Mouse (Mus musculus) forebrain, embryonic 13.5 days (tissue): Measurements from ENCODE around the gene Gm10570. TPM values are rescaled to one million over a fixed set of nuclear protein-coding genes. Genes with fewer than 3 reads are reported as not detected.

ENCODE experiments used
- ATAC-seq: fragments of 200-750 bp; cut with Nextera tagmentation; 2 replicates; pipeline ENCODE4 v1.8.0; 2017
- H3K27ac ChIP-seq: fragments of 300-500 bp; sonication (generic); 2 replicates; pipeline ENCODE4 v1.5.1; 2015; ENCODE audit warnings: inconsistent platforms, mild to moderate bottlenecking, moderate library complexity
- H3K27me3 ChIP-seq: fragments of 300-500 bp; sonication (generic); 2 replicates; pipeline ENCODE4 v1.6.1; 2015; ENCODE audit warnings: mild to moderate bottlenecking, inconsistent platforms
- H3K36me3 ChIP-seq: fragments of 300-500 bp; sonication (generic); 2 replicates; pipeline ENCODE4 v1.6.1; 2015; ENCODE audit warnings: mild to moderate bottlenecking, inconsistent platforms; ENCODE audit not compliant: poor library complexity, severe bottlenecking
- H3K4me1 ChIP-seq: fragments of 300-500 bp; sonication (generic); 2 replicates; pipeline ENCODE4 v1.6.1; 2015; ENCODE audit warnings: inconsistent platforms
- H3K4me2 ChIP-seq: fragments of 300-500 bp; sonication (generic); 2 replicates; pipeline ENCODE4 v1.6.1; 2015; ENCODE audit warnings: inconsistent platforms, mild to moderate bottlenecking, moderate library complexity
- H3K4me3 ChIP-seq: fragments of 300-500 bp; sonication (generic); 2 replicates; pipeline ENCODE4 v1.5.1; 2015; ENCODE audit warnings: mild to moderate bottlenecking, inconsistent platforms
- H3K9ac ChIP-seq: fragments of 300-500 bp; sonication (generic); 2 replicates; pipeline ENCODE4 v1.6.1; 2015; ENCODE audit warnings: mild to moderate bottlenecking, inconsistent platforms
- H3K9me3 ChIP-seq: fragments of 300-500 bp; sonication (generic); replicated peaks from 2 replicates; pipeline ENCODE4 v1.6.1; 2016; ENCODE audit warnings: inconsistent platforms
- whole genome bisulfite sequencing: fragments of 180-500 bp; shearing (Covaris S2); methylation state at CpG from one replicate; pipeline ENCODE4 v1.1.7; 2015; 5-methylcytosine and 5-hydroxymethylcytosine counted together
- polyA plus RNA-seq: library from polyadenylated mRNA; unstranded; fragments of >200 nt; fragmentation: Nextera tagmentation; extraction: Ambion mirVana; gene quantifications from 2 replicates; pipeline ENCODE4 v1.2.1, GENCODE M21; 2015

Gene Gm10570
- polyA plus RNA-seq, 1 experiment from 2014 or later: 0.72 TPM

GRCm38 (mm10) chr4:130299629-130300018 is 8.8 kb downstream of the Gm10570 start:
- Histone ChIP-seq H3K9ac (no peak overlapping the region), H3K4me3 (no peak overlapping the region), H3K4me1 (no peaks in the 10 kb centered on the region), H3K36me3 (no peaks in the 10 kb centered on the region), H3K27me3 (0 out of 2 replicates have a peak, but pooled peaks cover 4% of the 10 kb centered on the region), H3K27ac (no peak overlapping the region), H3K9me3 (no peaks in the 10 kb centered on the region), H3K4me2 (no peak overlapping the region)
- no peak for ATAC-seq
- 73% methylated on average over 8 of the region's 8 CpGs for whole genome bisulfite sequencing

- no peaks in the 10 kb centered on the region for H3K36me3 ChIP-seq
- H3K4me1 ChIP-seq: no peaks in the 10 kb centered on the region
- no peak overlapping the region for H3K9ac ChIP-seq
- no peaks in the 10 kb centered on the region for H3K9me3 ChIP-seq
- 73% methylated on average over 11 of the region's 11 CpGs for WGBS
- ATAC-seq: no peak
- H3K27ac ChIP-seq: no peak overlapping the region
- no peak overlapping the region for H3K4me2 ChIP-seq
- H3K4me3 ChIP-seq: no peak overlapping the region
- H3K27me3 ChIP-seq: no peaks in the 10 kb centered on the region
These were observed 9.4 kb downstream of the Gm10570 start for GRCm38 (mm10) chr4:130298877-130299628.

GRCm38 (mm10) chr4:130297123-130297529 is 11.3 kb downstream of the Gm10570 start:
- no peaks in the 10 kb centered on the region for H3K4me1 ChIP-seq
- H3K36me3 ChIP-seq: no peaks in the 10 kb centered on the region
- no peaks in the 10 kb centered on the region for H3K27me3 ChIP-seq
- no peaks in the 10 kb centered on the region for H3K9me3 ChIP-seq
- no peak overlapping the region for H3K9ac ChIP-seq
- no peak overlapping the region for H3K4me3 ChIP-seq
- H3K4me2 ChIP-seq: no peak overlapping the region
- 20% methylated on average over 13 of the region's 13 CpGs for WGBS
- no peak for ATAC-seq
- H3K27ac ChIP-seq: no peak overlapping the region

DNA sequence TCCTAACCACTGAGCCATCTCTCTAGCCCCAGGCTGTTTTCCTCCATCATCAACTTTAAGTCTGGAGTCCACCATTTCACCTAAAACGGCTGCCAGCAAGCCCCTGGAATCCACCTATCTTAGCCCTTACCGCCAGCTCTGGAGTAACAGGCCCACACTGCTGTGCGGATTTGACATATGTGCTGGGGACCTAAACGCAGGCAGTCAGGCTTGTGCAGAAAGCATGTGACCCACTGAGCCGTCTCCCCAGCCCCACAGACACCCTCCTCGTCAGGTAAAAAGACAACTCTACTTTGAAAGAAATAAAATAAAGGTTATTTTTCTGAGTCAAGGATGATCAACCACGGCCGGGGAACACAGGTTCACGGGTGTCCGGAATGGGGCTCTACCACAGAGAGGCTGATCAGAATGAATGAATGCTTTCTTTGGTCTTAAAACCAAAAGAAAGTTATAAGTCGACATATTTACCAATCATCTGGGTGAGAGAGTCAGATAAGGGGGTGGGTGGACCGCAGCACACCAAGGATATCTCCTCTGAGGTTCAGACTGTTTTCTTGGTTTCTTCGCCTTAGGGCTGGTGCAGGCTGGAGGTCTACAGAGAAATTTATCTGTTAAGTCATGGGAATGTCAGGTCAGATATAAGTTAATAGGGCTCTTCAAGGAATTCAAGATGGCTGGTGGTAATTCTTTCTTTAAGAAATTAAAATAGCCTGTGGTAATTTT is 12.1 kb downstream of the Gm10570 start:
- Histone ChIP-seq H3K36me3 (no peaks in the 10 kb centered on the region), H3K4me3 (no peak overlapping the region), H3K4me1 (no peaks in the 10 kb centered on the region), H3K27ac (no peak overlapping the region), H3K4me2 (no peak overlapping the region), H3K27me3 (no peaks in the 10 kb centered on the region), H3K9ac (no peak overlapping the region), H3K9me3 (no peaks in the 10 kb centered on the region)
- 88% methylated on average over 13 of the region's 13 CpGs for WGBS
- ATAC-seq: no peak

DNA sequence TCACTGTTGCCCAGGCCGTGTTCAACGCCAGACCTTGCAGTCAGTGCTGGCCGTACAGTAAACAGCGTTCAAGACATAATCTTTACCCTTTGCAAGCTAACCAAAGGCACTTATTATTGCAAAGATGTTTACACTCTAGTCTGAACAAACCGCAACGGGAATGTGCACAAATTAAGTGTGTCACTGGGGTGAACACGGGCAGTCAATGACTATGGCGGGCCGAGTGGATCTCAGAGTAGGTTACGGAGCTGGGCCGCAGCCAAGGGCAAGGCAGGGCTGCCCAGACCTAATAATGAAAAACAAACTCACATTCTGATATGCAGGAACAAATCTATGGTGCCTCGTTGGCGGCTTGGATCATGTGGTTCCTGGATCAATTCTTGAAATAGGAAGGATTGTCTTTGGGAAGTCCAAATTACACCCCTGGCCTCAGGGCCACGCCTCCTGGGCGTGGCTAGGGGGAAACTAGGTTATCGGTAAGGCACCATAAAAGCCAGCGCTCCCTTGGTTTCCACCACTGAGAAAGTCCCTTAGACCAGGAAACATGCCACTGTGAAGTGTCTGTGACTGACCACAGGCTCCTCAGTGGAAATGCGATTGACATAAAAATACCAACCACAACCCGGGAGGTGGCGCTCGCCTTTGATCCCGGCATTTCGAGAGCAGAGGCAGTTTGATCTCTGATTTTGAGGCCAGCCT is 13.3 kb downstream of the Gm10570 start:
- Histone ChIP-seq H3K27me3 (no peaks in the 10 kb centered on the region), H3K4me3 (no peak overlapping the region), H3K27ac (no peak overlapping the region), H3K4me1 (no peaks in the 10 kb centered on the region), H3K9ac (no peak overlapping the region), H3K9me3 (no peaks in the 10 kb centered on the region), H3K36me3 (no peaks in the 10 kb centered on the region), H3K4me2 (no peak overlapping the region)
- no peak for ATAC-seq
- 55% methylated on average over 23 of the region's 23 CpGs for WGBS

GRCm38 (mm10) chr4:130294513-130294912 is 14.0 kb downstream of the Gm10570 start:
- 86% methylated on average over 8 of the region's 8 CpGs for WGBS
- no peak for ATAC-seq
- H3K36me3 ChIP-seq: no peaks in the 10 kb centered on the region

DNA sequence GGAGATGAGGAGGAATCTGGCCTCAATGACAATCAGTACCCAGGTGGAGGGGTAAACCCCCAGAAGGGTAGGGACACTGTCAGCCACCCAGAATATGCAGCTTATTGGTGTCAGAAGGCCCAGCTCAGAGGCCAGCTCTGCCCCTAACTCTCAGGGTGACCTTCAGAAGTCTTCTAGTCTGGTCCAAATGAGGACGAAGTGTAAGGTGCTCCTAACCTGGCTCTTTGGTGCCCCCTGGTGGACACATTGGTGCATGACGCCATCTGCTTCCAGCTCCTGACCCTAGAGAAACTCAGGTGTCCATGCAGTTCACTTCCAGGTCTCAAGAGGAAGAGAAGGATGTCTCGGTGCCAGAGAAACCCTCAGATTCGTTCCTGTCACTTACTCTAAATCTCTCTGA is 16.2 kb downstream of the Gm10570 start:
- H3K4me1 ChIP-seq: no peaks in the 10 kb centered on the region
- no peak overlapping the region for H3K4me2 ChIP-seq
- H3K4me3 ChIP-seq: no peak overlapping the region
- 0 out of 2 replicates have a peak, but pooled peaks have one; percentile 43 for ATAC-seq
- no peaks in the 10 kb centered on the region for H3K36me3 ChIP-seq
- 3% methylated on average over 4 of the region's 4 CpGs for WGBS
- H3K9me3 ChIP-seq: no peaks in the 10 kb centered on the region
- no peaks in the 10 kb centered on the region for H3K27me3 ChIP-seq
- H3K27ac ChIP-seq: no peak overlapping the region
- H3K9ac ChIP-seq: no peak overlapping the region

More at GRCm38 (mm10) chr4:130294513-130294912, 14.0 kb downstream of the Gm10570 start:
- Histone ChIP-seq H3K4me1 (no peaks in the 10 kb centered on the region), H3K9ac (no peak overlapping the region), H3K9me3 (no peaks in the 10 kb centered on the region), H3K27me3 (no peaks in the 10 kb centered on the region), H3K27ac (no peak overlapping the region), H3K4me3 (no peak overlapping the region), H3K4me2 (no peak overlapping the region)

- 77% methylated on average over 3 of the region's 3 CpGs for WGBS
- Histone ChIP-seq H3K36me3 (no peaks in the 10 kb centered on the region), H3K4me2 (no peak overlapping the region), H3K9ac (no peak overlapping the region), H3K4me1 (no peaks in the 10 kb centered on the region), H3K27ac (no peak overlapping the region), H3K9me3 (no peaks in the 10 kb centered on the region), H3K27me3 (no peaks in the 10 kb centered on the region), H3K4me3 (no peak overlapping the region)
- no peak for ATAC-seq
These were observed 18.6 kb downstream of the Gm10570 start for GRCm38 (mm10) chr4:130289824-130290223.

- ATAC-seq: no peak
- no peak overlapping the region for H3K27ac ChIP-seq
- H3K9me3 ChIP-seq: no peaks in the 10 kb centered on the region
- no peak overlapping the region for H3K9ac ChIP-seq
- no peaks in the 10 kb centered on the region for H3K36me3 ChIP-seq
- WGBS: 66% methylated on average over 3 of the region's 3 CpGs
- H3K27me3 ChIP-seq: no peaks in the 10 kb centered on the region
- no peak overlapping the region for H3K4me2 ChIP-seq
- H3K4me1 ChIP-seq: no peaks in the 10 kb centered on the region
- no peak overlapping the region for H3K4me3 ChIP-seq
These were observed 21.9 kb downstream of the Gm10570 start for GRCm38 (mm10) chr4:130286531-130286930.

GRCm38 (mm10) chr4:130283826-130284225 is 24.6 kb downstream of the Gm10570 start:
- Histone ChIP-seq H3K4me3 (no peak overlapping the region), H3K4me1 (no peaks in the 10 kb centered on the region), H3K4me2 (no peak overlapping the region), H3K9ac (no peak overlapping the region), H3K27ac (no peak overlapping the region), H3K36me3 (no peaks in the 10 kb centered on the region), H3K9me3 (no peaks in the 10 kb centered on the region), H3K27me3 (no peaks in the 10 kb centered on the region)
- no peak for ATAC-seq
- 88% methylated on average over 9 of the region's 9 CpGs for WGBS

DNA sequence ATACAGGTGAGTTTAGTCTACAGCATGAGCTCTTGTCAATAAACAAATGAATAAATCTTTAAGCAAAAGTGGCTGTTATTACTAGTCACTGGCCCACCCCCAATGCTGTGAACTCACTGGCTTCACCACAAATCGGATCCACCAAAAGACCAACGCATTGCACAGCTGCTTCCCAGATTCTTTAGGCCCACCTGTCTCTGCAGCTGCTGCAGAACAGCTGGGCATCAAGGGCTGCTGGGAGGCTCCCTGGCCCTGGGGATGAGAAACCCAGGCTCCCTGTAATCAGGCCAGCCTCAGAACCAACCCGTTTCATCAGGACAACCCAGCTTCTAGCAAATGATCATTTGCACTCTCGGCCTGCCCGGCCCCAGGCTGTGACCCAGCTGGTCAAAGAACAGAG is 25.6 kb downstream of the Gm10570 start:
- Histone ChIP-seq H3K4me2 (no peak overlapping the region), H3K27ac (no peak overlapping the region), H3K4me1 (no peaks in the 10 kb centered on the region), H3K27me3 (no peaks in the 10 kb centered on the region), H3K9ac (no peak overlapping the region), H3K9me3 (no peaks in the 10 kb centered on the region), H3K36me3 (no peaks in the 10 kb centered on the region), H3K4me3 (no peak overlapping the region)
- ATAC-seq: no peak
- 82% methylated on average over 5 of the region's 5 CpGs for WGBS

- Histone ChIP-seq H3K9ac (no peak within 1 kb of the TSS), H3K36me3 (no peaks in the 10 kb centered on the region), H3K4me2 (no peak within 1 kb of the TSS), H3K9me3 (no peaks in the 10 kb centered on the region), H3K27ac (no peak within 1 kb of the TSS), H3K4me3 (no peak within 1 kb of the TSS), H3K27me3 (no peaks in the 10 kb centered on the region), H3K4me1 (peaks cover 7% of the 10 kb centered on the region)
- WGBS: 60% methylated on average over 2 of the region's 2 CpGs
- ATAC-seq: no peak
These were observed 29.4 kb downstream of the Gm10570 start, which contains the start of gene Serinc2 for GRCm38 (mm10) chr4:130279105-130279504. Gene Serinc2, minus strand, starts transcription at chr4:130279205.
